Mouse (Mus musculus) heart, embryonic 11.5 days (tissue): ENCODE results near the gene Gm813. TPM values are rescaled to one million over a fixed set of nuclear protein-coding genes. Genes with fewer than 3 reads are reported as not detected.
"Not testable (repeated sequence)": the region's sequence is repeated elsewhere in the genome, so short reads cannot be mapped to it uniquely, and the experiment has no call there.

ENCODE experiments used
- ATAC-seq: fragments of 200-750 bp; cut with Nextera tagmentation; replicated peaks from 2 replicates; pipeline ENCODE4 v1.8.0; 2017; ENCODE audit warnings: moderate library complexity; ENCODE audit not compliant: insufficient number of reproducible peaks, low FRiP score, low TSS enrichment
- H3K27ac ChIP-seq: fragments of 300-500 bp; sonication (generic); 2 replicates; pipeline ENCODE4 v1.5.1; 2014; ENCODE audit warnings: mild to moderate bottlenecking, low read depth, low read length
- H3K27me3 ChIP-seq: fragments of 300-500 bp; sonication (generic); 2 replicates; pipeline ENCODE4 v1.6.1; 2014; ENCODE audit warnings: mild to moderate bottlenecking, low read length, mixed read lengths; ENCODE audit not compliant: control insufficient read depth, insufficient read depth
- H3K36me3 ChIP-seq: fragments of 300-500 bp; sonication (generic); 2 replicates; pipeline ENCODE4 v1.6.1; 2014; ENCODE audit warnings: mild to moderate bottlenecking, low read length, moderate library complexity, mixed read lengths; ENCODE audit not compliant: control insufficient read depth, insufficient read depth
- H3K4me1 ChIP-seq: fragments of 300-500 bp; sonication (generic); 2 replicates; pipeline ENCODE4 v1.6.1; 2014; ENCODE audit warnings: low read length; ENCODE audit not compliant: control insufficient read depth, insufficient read depth
- H3K4me2 ChIP-seq: fragments of 300-500 bp; sonication (generic); 2 replicates; pipeline ENCODE4 v1.6.1; 2014; ENCODE audit warnings: mild to moderate bottlenecking, moderate library complexity
- H3K4me3 ChIP-seq: fragments of 300-500 bp; sonication (generic); 2 replicates; pipeline ENCODE4 v1.5.1; 2014; ENCODE audit warnings: low read depth, low read length
- H3K9ac ChIP-seq: fragments of 300-500 bp; sonication (generic); 2 replicates; pipeline ENCODE4 v1.6.1; 2014; ENCODE audit warnings: mild to moderate bottlenecking, low read depth, low read length, moderate library complexity
- H3K9me3 ChIP-seq: fragments of 300-500 bp; sonication (generic); replicated peaks from 2 replicates; pipeline ENCODE4 v1.6.1; 2016; ENCODE audit warnings: low read length; ENCODE audit not compliant: control insufficient read depth
- WGBS: fragments of 180-500 bp; shearing (Covaris S2); extraction: QIAGEN DNeasy Blood & Tissue Kit; methylation state at CpG from one replicate; pipeline ENCODE4 v1.1.7; 2014; ENCODE audit not compliant: insufficient replicate concordance; 5-methylcytosine and 5-hydroxymethylcytosine counted together
- polyA plus RNA-seq: library from polyadenylated mRNA; unstranded; fragments of >200 nt; fragmentation: Nextera tagmentation; extraction: Ambion mirVana; gene quantifications from 2 replicates; pipeline ENCODE4 v1.2.1, GENCODE M21; 2014

The Gm813 gene
- polyA plus RNA-seq = not detected in 2 replicates

- Histone ChIP-seq H3K4me2 (no peak within 1 kb of the TSS), H3K9ac (no peak within 1 kb of the TSS), H3K27ac (no peak within 1 kb of the TSS), H3K36me3 (no peaks in the 10 kb centered on the region), H3K4me3 (no peak within 1 kb of the TSS), H3K9me3 (no peaks in the 10 kb centered on the region), H3K4me1 (no peaks in the 10 kb centered on the region), H3K27me3 (no peaks in the 10 kb centered on the region)
- WGBS = 80% methylated on average over 6 of the region's 6 CpGs
- no peak for ATAC-seq
These were observed at the start of gene Gm813 for GRCm38 (mm10) chr16:58616878-58617277. Gene Gm813, minus strand, starts transcription at chr16:58616978.

DNA sequence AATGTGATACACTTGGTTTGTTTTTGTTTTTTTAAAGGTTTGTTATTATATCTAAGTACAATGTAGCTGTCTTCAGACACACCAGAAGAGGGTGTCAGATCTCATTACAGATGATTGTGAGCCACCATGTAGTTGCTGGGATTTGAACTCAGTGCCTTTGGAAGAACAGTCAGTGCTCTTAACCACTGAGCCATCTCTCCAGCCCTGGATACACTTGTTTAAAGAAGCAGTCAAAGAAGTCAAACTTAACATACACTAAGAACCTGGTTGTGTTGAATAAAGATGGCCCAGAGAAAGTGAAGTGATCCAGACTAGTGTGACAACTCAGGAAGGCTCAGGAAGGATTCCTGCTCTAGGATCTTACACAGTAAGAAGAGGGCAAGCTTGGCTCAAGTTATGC lies 48.4 kb upstream of the Gm813 start:
- H3K27ac ChIP-seq, H3K4me3 ChIP-seq: not testable (repeated sequence)

GRCm38 (mm10) chr16:58663816-58664215 lies 47.0 kb upstream of the Gm813 start:
- no peaks in the 10 kb centered on the region; the same call in 1 of the 2 replicates for H3K4me1 ChIP-seq
- H3K27me3 ChIP-seq = no peaks in the 10 kb centered on the region
- no peak overlapping the region for H3K27ac ChIP-seq
- ATAC-seq = no peak
- 92% methylated on average over 2 of the region's 2 CpGs for WGBS
- no peak overlapping the region for H3K9ac ChIP-seq
- H3K36me3 ChIP-seq = no peaks in the 10 kb centered on the region
- no peaks in the 10 kb centered on the region for H3K9me3 ChIP-seq
- no peak overlapping the region for H3K4me2 ChIP-seq
- H3K4me3 ChIP-seq = no peak overlapping the region

More for the DNA sequence above, 48.4 kb upstream of the Gm813 start:
- H3K27me3 ChIP-seq, H3K4me1 ChIP-seq, H3K9ac ChIP-seq, ATAC-seq, H3K36me3 ChIP-seq, H3K9me3 ChIP-seq, H3K4me2 ChIP-seq: not testable (repeated sequence)

DNA sequence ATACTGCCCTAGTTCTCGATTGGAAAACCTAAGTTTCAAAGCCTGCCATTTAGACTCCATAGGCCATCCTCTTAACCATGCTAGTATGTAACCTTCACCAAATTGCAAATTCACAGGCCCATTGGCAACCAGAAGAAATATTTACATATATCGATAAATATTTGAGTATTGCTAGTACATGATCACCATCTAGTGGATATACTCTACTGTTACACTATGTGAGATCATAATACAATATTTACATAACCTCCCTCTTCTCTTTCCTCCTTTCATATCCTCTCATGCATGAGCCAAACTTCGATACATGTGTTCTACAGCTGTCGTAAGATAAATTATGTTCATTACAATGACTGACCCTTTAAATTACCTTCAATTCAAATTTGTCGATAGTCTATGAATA lies 46.2 kb upstream of the Gm813 start:
- H3K27me3 ChIP-seq = no peaks in the 10 kb centered on the region
- WGBS = 68% methylated on average over 5 of the region's 5 CpGs

GRCm38 (mm10) chr16:58662287-58662791 lies 45.6 kb upstream of the Gm813 start:
- Histone ChIP-seq H3K9ac (no peak overlapping the region), H3K27me3 (no peaks in the 10 kb centered on the region), H3K27ac (peak overlapping the region; percentile 42), H3K9me3 (no peaks in the 10 kb centered on the region), H3K4me1 (no peaks in the 10 kb centered on the region), H3K4me3 (no peak overlapping the region), H3K36me3 (no peaks in the 10 kb centered on the region), H3K4me2 (no peak overlapping the region; the same call in 1 of the 2 replicates)
- no peak for ATAC-seq

More for the DNA sequence above, 46.2 kb upstream of the Gm813 start:
- Histone ChIP-seq H3K9ac (no peak overlapping the region), H3K27ac (no peak overlapping the region), H3K9me3 (no peaks in the 10 kb centered on the region), H3K4me3 (no peak overlapping the region), H3K4me1 (no peaks in the 10 kb centered on the region), H3K36me3 (no peaks in the 10 kb centered on the region), H3K4me2 (no peak overlapping the region)
- no peak for ATAC-seq

GRCm38 (mm10) chr16:58661826-58662225 lies 45.0 kb upstream of the Gm813 start:
- Histone ChIP-seq H3K36me3 (no peaks in the 10 kb centered on the region), H3K27me3 (no peaks in the 10 kb centered on the region), H3K4me2 (peak overlapping the region; percentile 38; the same call in 1 of the 2 replicates), H3K27ac (peak overlapping the region; percentile 88), H3K4me3 (no peak overlapping the region), H3K9ac (no peak overlapping the region), H3K4me1 (no peaks in the 10 kb centered on the region), H3K9me3 (no peaks in the 10 kb centered on the region)
- peak; percentile 89 for ATAC-seq
- WGBS = 63% methylated on average over 5 of the region's 5 CpGs

DNA sequence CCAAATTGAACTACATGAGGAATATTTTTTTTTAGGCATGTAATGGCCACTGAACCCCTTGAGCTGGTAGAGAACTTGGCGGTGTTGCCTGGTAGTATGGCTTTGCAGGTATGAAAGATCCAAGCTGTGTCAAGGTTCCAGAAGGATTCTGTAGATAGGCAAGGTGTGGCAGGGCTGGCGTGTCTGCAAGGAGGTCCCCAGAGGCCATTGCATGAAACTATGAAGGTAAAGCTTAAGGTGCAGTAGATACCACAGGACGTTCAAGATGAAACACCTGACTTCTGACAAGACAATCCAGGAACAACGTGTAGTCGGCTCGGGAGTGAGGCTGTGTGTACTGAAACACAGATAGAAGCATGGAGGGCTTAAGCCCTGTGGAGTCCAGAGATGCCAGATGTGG lies 41.9 kb upstream of the Gm813 start:
- no peaks in the 10 kb centered on the region for H3K4me1 ChIP-seq
- H3K27ac ChIP-seq = no peak overlapping the region
- H3K36me3 ChIP-seq = no peaks in the 10 kb centered on the region
- H3K27me3 ChIP-seq = no peaks in the 10 kb centered on the region
- no peak overlapping the region for H3K9ac ChIP-seq
- H3K9me3 ChIP-seq = no peaks in the 10 kb centered on the region
- no peak overlapping the region for H3K4me3 ChIP-seq
- peak; percentile 40; the same call in 1 of the 2 replicates for ATAC-seq
- 75% methylated on average over 6 of the region's 6 CpGs for WGBS
- H3K4me2 ChIP-seq = no peak overlapping the region

DNA sequence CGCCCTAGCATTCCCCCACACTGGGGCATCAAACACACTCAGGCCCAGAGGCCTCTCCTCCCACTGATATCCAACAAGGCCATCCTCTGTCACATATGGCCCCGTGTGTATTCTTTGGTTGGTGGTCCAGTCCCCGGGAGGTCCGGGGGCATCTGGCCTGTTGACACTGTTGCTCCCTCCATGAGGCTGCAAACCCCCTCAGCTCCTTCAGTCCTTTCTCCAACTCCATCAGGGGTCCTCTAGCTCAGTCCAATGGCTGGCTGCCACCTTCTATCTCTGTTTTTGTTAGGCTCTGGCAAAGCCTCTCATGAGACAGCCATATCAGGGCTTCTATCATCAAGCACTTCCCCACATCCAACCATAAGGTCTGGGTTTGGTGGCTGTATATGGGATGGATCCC lies 39.7 kb upstream of the Gm813 start:
- Histone ChIP-seq H3K36me3 (no peaks in the 10 kb centered on the region), H3K9ac (no peak overlapping the region), H3K9me3 (no peaks in the 10 kb centered on the region), H3K4me2 (no peak overlapping the region), H3K27ac (no peak overlapping the region), H3K4me3 (no peak overlapping the region), H3K4me1 (no peaks in the 10 kb centered on the region), H3K27me3 (no peaks in the 10 kb centered on the region)
- ATAC-seq = no peak
- 70% methylated on average over 4 of the region's 4 CpGs for WGBS

GRCm38 (mm10) chr16:58655751-58656150 lies 39.0 kb upstream of the Gm813 start:
- no peak for ATAC-seq
- no peaks in the 10 kb centered on the region for H3K27me3 ChIP-seq
- no peak overlapping the region for H3K9ac ChIP-seq
- no peak overlapping the region for H3K4me3 ChIP-seq
- no peak overlapping the region for H3K4me2 ChIP-seq
- H3K9me3 ChIP-seq = no peaks in the 10 kb centered on the region
- no peaks in the 10 kb centered on the region for H3K4me1 ChIP-seq
- H3K36me3 ChIP-seq = no peaks in the 10 kb centered on the region
- H3K27ac ChIP-seq = no peak overlapping the region
